Comparison of ENCODE assay signal across 8 mouse cellular contexts in the genomic region with DNA sequence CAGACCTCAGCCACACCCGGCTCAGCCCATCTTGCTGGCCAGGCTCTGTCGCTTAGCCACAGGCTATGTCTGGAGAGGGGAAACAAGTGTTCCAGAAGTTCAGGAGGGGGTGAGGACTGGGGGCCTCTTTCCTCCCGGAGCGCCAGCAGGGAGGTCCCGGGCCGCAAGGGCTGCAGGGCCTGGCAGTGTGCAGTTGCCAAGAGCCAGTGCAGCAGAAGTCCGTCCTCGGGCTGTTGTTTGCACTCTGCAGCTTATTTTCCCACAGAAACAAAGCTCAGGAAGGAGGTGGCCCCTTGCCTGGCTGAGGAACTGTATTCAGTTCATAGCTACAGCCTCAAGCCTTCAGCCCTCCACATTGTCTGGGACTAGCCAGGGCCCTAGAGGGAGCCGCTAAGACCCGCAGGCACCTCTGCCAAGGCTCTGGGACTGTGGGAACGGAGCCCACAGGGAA. TPM values are rescaled to one million over a fixed set of nuclear protein-coding genes. Genes with fewer than 3 reads are reported as not detected.
DNase-seq lines count a peak whose midpoint lies in the region; ATAC-seq and TF ChIP-seq lines count a peak whose summit lies in the region.

No protein-coding gene starts in this region.

- H3K4me1 ChIP-seq in hindbrain, postnatal 0 days (ENCODE audit: insufficient read depth, low read length) = 0 out of 2 replicates have a peak, but pooled peaks cover 6% of the 10 kb centered on the region
- peaks cover 61% of the 10 kb centered on the region for H3K4me1 ChIP-seq in liver, embryonic 16.5 days (ENCODE audit: control insufficient read depth, low read depth, low read length)
- H3K4me1 ChIP-seq in stomach, postnatal 0 days (replicated peaks; ENCODE audit: control insufficient read depth, insufficient read depth) = peaks cover 46% of the 10 kb centered on the region

- H3K9ac ChIP-seq in hindbrain, postnatal 0 days (replicated peaks; ENCODE audit: low read length) = 0 out of 2 replicates have a peak overlapping the region, but pooled peaks have one; percentile 3
- peak overlapping the region; percentile 37 for H3K9ac ChIP-seq in liver, embryonic 16.5 days (ENCODE audit: low read depth, low read length)
- H3K9ac ChIP-seq in stomach, postnatal 0 days (ENCODE audit: low read length) = peak overlapping the region; percentile 59

- H3K36me3 ChIP-seq in hindbrain, postnatal 0 days (ENCODE audit: insufficient read depth, low read length) = no peaks in the 10 kb centered on the region
- no peaks in the 10 kb centered on the region for H3K36me3 ChIP-seq in liver, embryonic 16.5 days (ENCODE audit: control insufficient read depth, insufficient read depth)
- 0 out of 2 replicates have a peak, but pooled peaks cover 2% of the 10 kb centered on the region for H3K36me3 ChIP-seq in stomach, postnatal 0 days (ENCODE audit: control insufficient read depth, insufficient read depth, low read length)

- no peak for TF ChIP-seq EP300 in stomach, postnatal 0 days (optimal IDR thresholded peaks at IDR 0.05)

- no peak; the same call in 1 of the 2 replicates for TF ChIP-seq CTCF in hindbrain, postnatal 0 days (IDR thresholded peaks at IDR 0.05; ENCODE audit: low read depth)
- peak; percentile 18; the same call in 1 of the 2 replicates for TF ChIP-seq CTCF in stomach, postnatal 0 days (IDR thresholded peaks at IDR 0.05; ENCODE audit: low read depth)

- H3K9me3 ChIP-seq in hindbrain, postnatal 0 days (ENCODE audit: low read length) = no peaks in the 10 kb centered on the region
- no peaks in the 10 kb centered on the region for H3K9me3 ChIP-seq in liver, embryonic 16.5 days (replicated peaks; ENCODE audit: control insufficient read depth, low read length)
- no peaks in the 10 kb centered on the region for H3K9me3 ChIP-seq in stomach, postnatal 0 days (ENCODE audit: control insufficient read depth, low read length)

- ATAC-seq in hindbrain, postnatal 0 days = peak; percentile 85; the same call in 1 of the 2 replicates
- no peak for ATAC-seq in liver, embryonic 16.5 days (ENCODE audit: low read depth)
- no peak for ATAC-seq in stomach, postnatal 0 days (ENCODE audit: low FRiP score, low TSS enrichment)

- H3K27ac ChIP-seq in hindbrain, postnatal 0 days = peak overlapping the region; percentile 78
- peak overlapping the region; percentile 75 for H3K27ac ChIP-seq in liver, embryonic 16.5 days (ENCODE audit: low read length)
- peak overlapping the region; percentile 95 for H3K27ac ChIP-seq in stomach, postnatal 0 days (replicated peaks)

- no peak overlapping the region for H3K4me3 ChIP-seq in hindbrain, postnatal 0 days (ENCODE audit: low read length)
- no peak overlapping the region for H3K4me3 ChIP-seq in liver, embryonic 16.5 days (ENCODE audit: low read depth, low read length)
- no peak overlapping the region for H3K4me3 ChIP-seq in stomach, postnatal 0 days (ENCODE audit: low read depth, low read length)

- no peaks in the 10 kb centered on the region for H3K27me3 ChIP-seq in hindbrain, postnatal 0 days (ENCODE audit: insufficient read depth, low read length)
- no peaks in the 10 kb centered on the region; the same call in none of the 2 replicates for H3K27me3 ChIP-seq in liver, embryonic 16.5 days (ENCODE audit: control insufficient read depth, insufficient read depth, low read depth, low read length)
- no peaks in the 10 kb centered on the region for H3K27me3 ChIP-seq in stomach, postnatal 0 days (ENCODE audit: control insufficient read depth, insufficient read depth, low read length)

- DNase-seq in right cerebral cortex, postnatal 10 days (ENCODE audit: low spot score in 2 of 2) = peak; percentile 61 to 70
- no peak for DNase-seq in right cerebral cortex, postnatal 25 days
- DNase-seq in gastrocnemius, adult 8-10 months (ENCODE audit: low spot score in 2 of 2) = peak; percentile 24 to 60
- peak; percentile 69 for DNase-seq in hindbrain, postnatal 0 days (ENCODE audit: low spot score)
- DNase-seq in stomach, postnatal 0 days (ENCODE audit: low spot score) = peak; percentile 63
- no peak for DNase-seq in frontal cortex, postnatal 25 days (ENCODE audit: low spot score in 2 of 2)
- DNase-seq in left cerebral cortex, adult 9 months (ENCODE audit: low spot score in 2 of 2) = no peak

- H3K4me2 ChIP-seq in hindbrain, postnatal 0 days (ENCODE audit: low read depth, low read length) = no peak overlapping the region
- H3K4me2 ChIP-seq in liver, embryonic 16.5 days (ENCODE audit: low read depth, low read length) = peak overlapping the region; percentile 15; the same call in 1 of the 2 replicates
- peak overlapping the region; percentile 32 for H3K4me2 ChIP-seq in stomach, postnatal 0 days (replicated peaks; ENCODE audit: low read depth)

- WGBS in hindbrain, postnatal 0 days = 17% methylated on average over 11 of the region's 11 CpGs
- WGBS in liver, embryonic 16.5 days (ENCODE audit: insufficient replicate concordance) = 32% methylated on average over 11 of the region's 11 CpGs
- 5% methylated on average over 11 of the region's 11 CpGs for WGBS in stomach, postnatal 0 days

RNA-seq across cellular contexts. Expression of a gene that starts 15.2 kb away (rescaled TPM):
- 10 to 100 TPM; 78.6 to 91.0 (median 90.1) TPM for total RNA-seq in gastrocnemius, adult 8-10 months (2022)
- total RNA-seq in hindbrain, postnatal 0 days (2014; rRNA removed) = 146 and 171 TPM in 2 replicates
- 206 and 234 TPM in 2 replicates for polyA plus RNA-seq in hindbrain, postnatal 0 days (2015; fragmentation: Nextera tagmentation; extraction: Ambion mirVana)
- polyA plus RNA-seq in liver, embryonic 16.5 days (2015; fragmentation: Nextera tagmentation; extraction: Ambion mirVana) = 85.2 and 110 TPM in 2 replicates
- 71.0 and 89.6 TPM in 2 replicates for polyA plus RNA-seq in stomach, postnatal 0 days (2015; fragmentation: Nextera tagmentation; extraction: Ambion mirVana)

RNA-seq across cellular contexts. Expression of a gene that starts 24.2 kb away (rescaled TPM):
- total RNA-seq in gastrocnemius, adult 8-10 months (2022) = under 1 TPM; 0.34 to 0.56 (median 0.46) TPM
- total RNA-seq in hindbrain, postnatal 0 days (2014; rRNA removed) = 0.65 and 1.3 TPM in 2 replicates
- polyA plus RNA-seq in hindbrain, postnatal 0 days (2015; fragmentation: Nextera tagmentation; extraction: Ambion mirVana) = 0.65 and 0.96 TPM in 2 replicates
- 17.8 and 20.4 TPM in 2 replicates for polyA plus RNA-seq in liver, embryonic 16.5 days (2015; fragmentation: Nextera tagmentation; extraction: Ambion mirVana)
- polyA plus RNA-seq in stomach, postnatal 0 days (2015; fragmentation: Nextera tagmentation; extraction: Ambion mirVana) = 2.3 and 2.8 TPM in 2 replicates

RNA-seq across cellular contexts. Expression of a gene that starts 25.1 kb away (rescaled TPM):
- total RNA-seq in gastrocnemius, adult 8-10 months (2022) = 1 to 10 TPM; 5.7 to 7.6 (median 6.3) TPM
- 14.2 and 17.0 TPM in 2 replicates for total RNA-seq in hindbrain, postnatal 0 days (2014; rRNA removed)
- polyA plus RNA-seq in hindbrain, postnatal 0 days (2015; fragmentation: Nextera tagmentation; extraction: Ambion mirVana) = 9.5 and 10.1 TPM in 2 replicates
- polyA plus RNA-seq in liver, embryonic 16.5 days (2015; fragmentation: Nextera tagmentation; extraction: Ambion mirVana) = 5.1 and 6.2 TPM in 2 replicates
- polyA plus RNA-seq in stomach, postnatal 0 days (2015; fragmentation: Nextera tagmentation; extraction: Ambion mirVana) = 33.8 and 34.6 TPM in 2 replicates

RNA-seq across cellular contexts. Expression of a gene that starts 29.0 kb away (rescaled TPM):
- 1 to 10 TPM; 3.4 to 4.5 (median 4.0) TPM for total RNA-seq in gastrocnemius, adult 8-10 months (2022)
- total RNA-seq in hindbrain, postnatal 0 days (2014; rRNA removed) = 8.2 and 9.6 TPM in 2 replicates
- polyA plus RNA-seq in hindbrain, postnatal 0 days (2015; fragmentation: Nextera tagmentation; extraction: Ambion mirVana) = 2.4 TPM in 2 replicates
- polyA plus RNA-seq in liver, embryonic 16.5 days (2015; fragmentation: Nextera tagmentation; extraction: Ambion mirVana) = 1.2 and 1.5 TPM in 2 replicates
- 3.3 and 4.1 TPM in 2 replicates for polyA plus RNA-seq in stomach, postnatal 0 days (2015; fragmentation: Nextera tagmentation; extraction: Ambion mirVana)

RNA-seq across cellular contexts. Expression of a gene that starts 36.7 kb away (rescaled TPM):
- total RNA-seq in gastrocnemius, adult 8-10 months (2022) = 10 to 100 TPM; 46.4 to 51.6 (median 50.3) TPM
- total RNA-seq in hindbrain, postnatal 0 days (2014; rRNA removed) = 83.9 and 94.0 TPM in 2 replicates
- polyA plus RNA-seq in hindbrain, postnatal 0 days (2015; fragmentation: Nextera tagmentation; extraction: Ambion mirVana) = 71.9 and 73.3 TPM in 2 replicates
- polyA plus RNA-seq in liver, embryonic 16.5 days (2015; fragmentation: Nextera tagmentation; extraction: Ambion mirVana) = 44.4 and 44.7 TPM in 2 replicates
- 49.5 and 50.2 TPM in 2 replicates for polyA plus RNA-seq in stomach, postnatal 0 days (2015; fragmentation: Nextera tagmentation; extraction: Ambion mirVana)

Comparison
In these comparisons a context has a peak if more than half of its experiments do, and no peak if none do; other contexts are left out.
1. DNase-seq: peak in right cerebral cortex, postnatal 10 days (2 of 2), gastrocnemius, adult 8-10 months (2 of 2), hindbrain, postnatal 0 days (single experiment) and stomach, postnatal 0 days (single experiment); none in right cerebral cortex, postnatal 25 days (single experiment), frontal cortex, postnatal 25 days (0 of 2) and left cerebral cortex, adult 9 months (0 of 2).
2. H3K9ac ChIP-seq: peak in every context shown above with its lines; median percentile 59 in stomach, postnatal 0 days; 37 in liver, embryonic 16.5 days; 3 in hindbrain, postnatal 0 days.
3. Peak in every context shown above with its lines, with median percentiles within 50 percentile points of each other: H3K27ac ChIP-seq.